Mouse (Mus musculus): ENCODE measurements at regions not wholly inside any gene's neighbourhood (a gene's known extent, or its start where the extent isn't known, plus 50 kb on each side); places are given as distances from the start of the nearest gene placed in this dataset.

GRCm38 (mm10) chr1:41420489-41421327, 615.3 kb downstream of the Tmem182 start:
- no peak for TF ChIP-seq CTCF (IDR thresholded peaks at IDR 0.05; ENCODE audit: borderline replicate concordance, extremely low read depth, insufficient read depth, insufficient read length)
- no peak for TF ChIP-seq POLR2A (IDR thresholded peaks at IDR 0.05; ENCODE audit: borderline replicate concordance, extremely low read depth, insufficient read depth, insufficient read length, poor library complexity, severe bottlenecking)
- DNase-seq (ENCODE audit: low read depth) = no peak

- TF ChIP-seq POLR2A (IDR thresholded peaks at IDR 0.05; ENCODE audit: borderline replicate concordance, extremely low read depth, insufficient read depth, insufficient read length, poor library complexity, severe bottlenecking) (no peak), CTCF (IDR thresholded peaks at IDR 0.05; ENCODE audit: borderline replicate concordance, extremely low read depth, insufficient read depth, insufficient read length) (no peak)
- peak; percentile 96 for DNase-seq (ENCODE audit: low read depth)
Measured at GRCm38 (mm10) chr1:41427853-41428252, 622.5 kb downstream of the Tmem182 start.

GRCm38 (mm10) chr1:41431127-41431690, 625.8 kb downstream of the Tmem182 start:
- peak; percentile 96 for DNase-seq (ENCODE audit: low read depth)
- no peak for TF ChIP-seq CTCF (IDR thresholded peaks at IDR 0.05; ENCODE audit: borderline replicate concordance, extremely low read depth, insufficient read depth, insufficient read length)
- no peak for TF ChIP-seq POLR2A (IDR thresholded peaks at IDR 0.05; ENCODE audit: borderline replicate concordance, extremely low read depth, insufficient read depth, insufficient read length, poor library complexity, severe bottlenecking)

GRCm38 (mm10) chr1:41435379-41435778, 630.0 kb downstream of the Tmem182 start:
- TF ChIP-seq CTCF (IDR thresholded peaks at IDR 0.05; ENCODE audit: borderline replicate concordance, extremely low read depth, insufficient read depth, insufficient read length) = no peak
- no peak for TF ChIP-seq POLR2A (IDR thresholded peaks at IDR 0.05; ENCODE audit: borderline replicate concordance, extremely low read depth, insufficient read depth, insufficient read length, poor library complexity, severe bottlenecking)
- DNase-seq (ENCODE audit: low read depth) = no peak

GRCm38 (mm10) chr1:41449972-41450371, 644.6 kb downstream of the Tmem182 start:
- no peak for TF ChIP-seq CTCF (IDR thresholded peaks at IDR 0.05; ENCODE audit: borderline replicate concordance, extremely low read depth, insufficient read depth, insufficient read length)
- TF ChIP-seq POLR2A (IDR thresholded peaks at IDR 0.05; ENCODE audit: borderline replicate concordance, extremely low read depth, insufficient read depth, insufficient read length, poor library complexity, severe bottlenecking) = no peak
- DNase-seq (ENCODE audit: low read depth) = no peak
